Mouse (Mus musculus): ENCODE results near the gene Vmn2r91. TPM values are rescaled to one million over a fixed set of nuclear protein-coding genes. Genes with fewer than 3 reads are reported as not detected.

Gene Vmn2r91
- not detected for polyA plus RNA-seq (2015; fragmentation: Illumina TruSeq; extraction: RNeasy Lipid Tissue Mini Kit (QIAGEN cat#74804); ENCODE audit: low read depth, low replicate concordance)

DNA sequence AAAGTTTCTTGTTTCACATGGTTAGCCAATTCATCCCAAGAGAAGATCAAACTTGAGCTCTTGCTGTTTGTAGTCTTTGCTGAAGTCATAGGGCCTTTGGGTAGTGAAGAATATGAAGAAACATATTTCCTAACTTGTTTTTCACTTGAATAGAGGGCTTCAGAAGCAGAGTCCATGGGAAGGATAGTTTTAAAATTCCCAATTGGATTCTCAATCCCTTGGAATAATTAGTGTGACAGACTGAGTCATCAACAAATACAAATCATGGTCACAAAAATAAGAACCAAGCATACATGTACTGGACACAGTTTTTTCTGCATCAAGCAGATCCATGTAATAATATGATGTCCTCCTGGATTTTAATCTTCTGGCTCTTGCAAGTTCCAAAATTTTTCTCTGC lies at the start of gene Vmn2r91:
Gene Vmn2r91 (plus strand): TSS at position 301 of the 400 bp plus-strand sequence.

DNA sequence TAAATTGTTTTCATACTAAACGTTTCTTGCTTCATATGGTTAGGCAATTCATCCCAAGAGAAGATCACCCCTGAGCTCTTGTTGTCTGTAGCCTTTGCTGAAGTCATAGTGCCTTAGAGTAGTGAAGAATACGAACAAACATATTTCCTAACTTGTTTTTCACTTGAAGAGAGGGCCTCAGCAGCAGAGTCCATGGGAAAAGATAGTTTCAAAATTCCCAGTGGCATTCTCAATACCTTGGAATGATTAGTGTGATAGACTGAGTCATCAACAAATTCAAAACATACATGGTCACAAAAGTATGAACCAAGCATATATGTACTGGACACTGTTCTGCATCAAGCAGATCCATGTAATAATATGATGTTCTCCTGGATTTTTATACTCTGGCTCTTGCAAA lies 35.7 kb upstream of the Vmn2r91 start, which contains the start of gene Vmn2r124:
Gene Vmn2r124 (plus strand): TSS at position 301 of the 400 bp plus-strand sequence.

DNA sequence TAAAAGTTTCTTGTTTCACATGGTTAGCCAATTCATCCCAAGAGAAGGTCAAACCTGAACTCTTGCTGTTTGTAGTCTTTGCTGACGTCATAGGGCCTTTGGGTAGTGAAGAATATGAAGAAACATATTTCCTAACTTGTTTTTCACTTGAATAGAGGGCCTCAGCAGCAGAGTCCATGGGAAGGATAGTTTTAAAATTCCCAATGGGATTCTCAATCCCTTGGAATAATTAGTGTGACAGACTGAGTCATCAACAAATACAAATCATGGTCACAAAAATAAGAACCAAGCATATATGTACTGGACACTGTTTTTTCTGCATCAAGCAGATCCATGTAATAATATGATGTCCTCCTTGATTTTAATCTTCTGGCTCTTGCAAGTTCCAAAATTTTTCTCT lies 66.8 kb downstream of the Vmn2r91 start, which contains the start of gene Vmn2r92:
Gene Vmn2r92 (plus strand): TSS at position 301 of the 400 bp plus-strand sequence.

Other genes with a start within 250 kb of the Vmn2r91 start
- gene Has1, start 229.8 kb upstream of the Vmn2r91 start, polyA plus RNA-seq (2015; fragmentation: Illumina TruSeq; extraction: RNeasy Lipid Tissue Mini Kit (QIAGEN cat#74804); ENCODE audit: low read depth, low replicate concordance) = 0.43 TPM
- not detected for gene Fpr1, start 201.1 kb upstream of the Vmn2r91 start, polyA plus RNA-seq (2015; fragmentation: Illumina TruSeq; extraction: RNeasy Lipid Tissue Mini Kit (QIAGEN cat#74804); ENCODE audit: low read depth, low replicate concordance)
- 0.48 TPM for gene Fpr2, start 197.2 kb upstream of the Vmn2r91 start, polyA plus RNA-seq (2015; fragmentation: Illumina TruSeq; extraction: RNeasy Lipid Tissue Mini Kit (QIAGEN cat#74804); ENCODE audit: low read depth, low replicate concordance)
- not detected for gene Fpr3, start 197.2 kb upstream of the Vmn2r91 start, polyA plus RNA-seq (2015; fragmentation: Illumina TruSeq; extraction: RNeasy Lipid Tissue Mini Kit (QIAGEN cat#74804); ENCODE audit: low read depth, low replicate concordance)
- not detected for gene Fpr-rs4, start 63.3 kb upstream of the Vmn2r91 start, polyA plus RNA-seq (2015; fragmentation: Illumina TruSeq; extraction: RNeasy Lipid Tissue Mini Kit (QIAGEN cat#74804); ENCODE audit: low read depth, low replicate concordance)
- not detected for gene Vmn2r124, start 35.6 kb upstream of the Vmn2r91 start, polyA plus RNA-seq (2015; fragmentation: Illumina TruSeq; extraction: RNeasy Lipid Tissue Mini Kit (QIAGEN cat#74804); ENCODE audit: low read depth, low replicate concordance)
- gene Vmn2r92, start 66.9 kb downstream of the Vmn2r91 start, polyA plus RNA-seq (2015; fragmentation: Illumina TruSeq; extraction: RNeasy Lipid Tissue Mini Kit (QIAGEN cat#74804); ENCODE audit: low read depth, low replicate concordance) = not detected
- gene Vmn2r94, start 192.7 kb downstream of the Vmn2r91 start, polyA plus RNA-seq (2015; fragmentation: Illumina TruSeq; extraction: RNeasy Lipid Tissue Mini Kit (QIAGEN cat#74804); ENCODE audit: low read depth, low replicate concordance) = not detected
- not detected for gene Vmn2r93, start 213.1 kb downstream of the Vmn2r91 start, polyA plus RNA-seq (2015; fragmentation: Illumina TruSeq; extraction: RNeasy Lipid Tissue Mini Kit (QIAGEN cat#74804); ENCODE audit: low read depth, low replicate concordance)

Data from brain, adult 10 weeks (tissue).